Mouse (Mus musculus) left cerebral cortex, adult 11 months (tissue): ENCODE measurements at regions not wholly inside any gene's neighbourhood (a gene's known extent, or its start where the extent isn't known, plus 50 kb on each side); places are given as distances from the start of the nearest gene placed in this dataset.

Experiments used
- DNase-seq: peaks from one replicate; pipeline ENCODE4 v3.0.0; 2022; ENCODE audit warnings: low spot score

- DNase-seq = no peak
Measured at GRCm38 (mm10) chr12:118411767-118412430, 110.7 kb upstream of the Sp4 start.

GRCm38 (mm10) chr12:118410917-118411316 lies 109.7 kb upstream of the Sp4 start:
- DNase-seq = no peak

GRCm38 (mm10) chr12:118405135-118405534 lies 103.9 kb upstream of the Sp4 start:
- no peak for DNase-seq

GRCm38 (mm10) chr12:118404171-118404570 lies 102.9 kb upstream of the Sp4 start:
- no peak for DNase-seq

- DNase-seq = no peak
Measured at GRCm38 (mm10) chr12:118403519-118404087, 102.4 kb upstream of the Sp4 start.

- DNase-seq = no peak
Measured at GRCm38 (mm10) chr12:118401377-118401776, 100.1 kb upstream of the Sp4 start.

GRCm38 (mm10) chr12:118391654-118392053 lies 90.4 kb upstream of the Sp4 start:
- no peak for DNase-seq

GRCm38 (mm10) chr12:118381013-118381412 lies 79.8 kb upstream of the Sp4 start:
- no peak for DNase-seq

- DNase-seq = no peak
Measured at GRCm38 (mm10) chr12:118377898-118378297, 76.7 kb upstream of the Sp4 start.

- no peak for DNase-seq
Measured at GRCm38 (mm10) chr12:118376521-118377493, 75.6 kb upstream of the Sp4 start.

- no peak for DNase-seq
Measured at GRCm38 (mm10) chr12:118373250-118373649, 72.0 kb upstream of the Sp4 start.

- DNase-seq = no peak
Measured at GRCm38 (mm10) chr12:118371905-118372304, 70.7 kb upstream of the Sp4 start.

GRCm38 (mm10) chr12:118367307-118368076 lies 66.3 kb upstream of the Sp4 start:
- DNase-seq = no peak

- no peak for DNase-seq
Measured at GRCm38 (mm10) chr12:118352866-118353265, 51.6 kb upstream of the Sp4 start.

- DNase-seq = no peak
Measured at GRCm38 (mm10) chr12:118351421-118351820, 50.2 kb upstream of the Sp4 start.
